Mouse (Mus musculus): ENCODE measurements at regions not wholly inside any gene's neighbourhood (a gene's known extent, or its start where the extent isn't known, plus 50 kb on each side); places are given as distances from the start of the nearest gene placed in this dataset.
A peak's percentile ranks its signal among the peaks of the same experiment; 100 is the strongest.

- Histone ChIP-seq H3K36me3 (no peaks in the 10 kb centered on the region), H3K9me3 (no peaks in the 10 kb centered on the region), H3K27ac (peak overlapping the region; percentile 35; the same call in 1 of the 2 replicates), H3K27me3 (no peaks in the 10 kb centered on the region; the same call in none of the 2 replicates), H3K4me2 (peak overlapping the region; percentile 21; the same call in 1 of the 2 replicates), H3K4me1 (peaks cover 11% of the 10 kb centered on the region), H3K9ac (peak overlapping the region; percentile 54; the same call in 1 of the 2 replicates), H3K4me3 (no peak overlapping the region)
- WGBS = 49% methylated on average over 17 of the region's 17 CpGs
- no peak for ATAC-seq (ENCODE audit: insufficient number of reproducible peaks, insufficient read depth, low FRiP score, low TSS enrichment, low read depth)
Observed at GRCm38 (mm10) chr13:37468304-37469178, 123.5 kb downstream of the Ly86 start.

GRCm38 (mm10) chr13:37470230-37470907, 125.4 kb downstream of the Ly86 start:
- no peak overlapping the region for H3K4me3 ChIP-seq
- no peak for ATAC-seq (ENCODE audit: insufficient number of reproducible peaks, insufficient read depth, low FRiP score, low TSS enrichment, low read depth)
- no peak overlapping the region for H3K9ac ChIP-seq
- 51% methylated on average over 11 of the region's 11 CpGs for WGBS
- H3K4me2 ChIP-seq = no peak overlapping the region
- H3K9me3 ChIP-seq = no peaks in the 10 kb centered on the region
- H3K27ac ChIP-seq = no peak overlapping the region
- peaks cover 11% of the 10 kb centered on the region for H3K4me1 ChIP-seq
- H3K27me3 ChIP-seq = no peaks in the 10 kb centered on the region; the same call in none of the 2 replicates
- H3K36me3 ChIP-seq = no peaks in the 10 kb centered on the region

- Histone ChIP-seq H3K4me2 (no peak overlapping the region), H3K4me1 (peaks cover 21% of the 10 kb centered on the region), H3K9me3 (no peaks in the 10 kb centered on the region), H3K4me3 (no peak overlapping the region), H3K9ac (no peak overlapping the region), H3K36me3 (no peaks in the 10 kb centered on the region), H3K27me3 (no peaks in the 10 kb centered on the region; the same call in 1 of the 2 replicates), H3K27ac (no peak overlapping the region)
- no peak for ATAC-seq (ENCODE audit: insufficient number of reproducible peaks, insufficient read depth, low FRiP score, low TSS enrichment, low read depth)
- WGBS = 65% methylated on average over 1 of the region's 1 CpGs
Observed at GRCm38 (mm10) chr13:37473359-37473758, 128.4 kb downstream of the Ly86 start.

- ATAC-seq (ENCODE audit: insufficient number of reproducible peaks, insufficient read depth, low FRiP score, low TSS enrichment, low read depth) = no peak
- no peaks in the 10 kb centered on the region for H3K9me3 ChIP-seq
- H3K9ac ChIP-seq = no peak overlapping the region
- no peaks in the 10 kb centered on the region for H3K36me3 ChIP-seq
- H3K4me1 ChIP-seq = peaks cover 23% of the 10 kb centered on the region
- no peak overlapping the region for H3K27ac ChIP-seq
- H3K27me3 ChIP-seq = no peaks in the 10 kb centered on the region
- H3K4me2 ChIP-seq = no peak overlapping the region
- 76% methylated on average over 3 of the region's 3 CpGs for WGBS
- H3K4me3 ChIP-seq = no peak overlapping the region
Observed at GRCm38 (mm10) chr13:37475804-37476203, 130.8 kb downstream of the Ly86 start.

- no peaks in the 10 kb centered on the region for H3K27me3 ChIP-seq
- H3K9ac ChIP-seq = no peak overlapping the region
- no peak for ATAC-seq (ENCODE audit: insufficient number of reproducible peaks, insufficient read depth, low FRiP score, low TSS enrichment, low read depth)
- no peak overlapping the region for H3K4me3 ChIP-seq
- H3K36me3 ChIP-seq = no peaks in the 10 kb centered on the region
- no peak overlapping the region for H3K27ac ChIP-seq
- no peaks in the 10 kb centered on the region for H3K9me3 ChIP-seq
- WGBS = 52% methylated on average over 13 of the region's 13 CpGs
- peaks cover 23% of the 10 kb centered on the region for H3K4me1 ChIP-seq
- H3K4me2 ChIP-seq = no peak overlapping the region
Observed at GRCm38 (mm10) chr13:37476256-37477053, 131.4 kb downstream of the Ly86 start.

GRCm38 (mm10) chr13:37477342-37477741, 132.3 kb downstream of the Ly86 start:
- peak overlapping the region; percentile 33 for H3K4me3 ChIP-seq
- WGBS = 19% methylated on average over 6 of the region's 6 CpGs
- no peaks in the 10 kb centered on the region for H3K9me3 ChIP-seq

GRCm38 (mm10) chr13:37477749-37478548, 132.9 kb downstream of the Ly86 start:
- Histone ChIP-seq H3K4me3 (peak overlapping the region; percentile 33), H3K27me3 (no peaks in the 10 kb centered on the region), H3K9ac (peak overlapping the region; percentile 54), H3K9me3 (no peaks in the 10 kb centered on the region), H3K27ac (peak overlapping the region; percentile 76), H3K4me2 (peak overlapping the region; percentile 59), H3K36me3 (no peaks in the 10 kb centered on the region), H3K4me1 (peaks cover 33% of the 10 kb centered on the region)
- ATAC-seq (ENCODE audit: insufficient number of reproducible peaks, insufficient read depth, low FRiP score, low TSS enrichment, low read depth) = peak; percentile 83
- 2% methylated on average over 14 of the region's 15 CpGs for WGBS

More at GRCm38 (mm10) chr13:37477342-37477741, 132.3 kb downstream of the Ly86 start:
- Histone ChIP-seq H3K4me1 (peaks cover 29% of the 10 kb centered on the region), H3K4me2 (peak overlapping the region; percentile 59), H3K9ac (peak overlapping the region; percentile 52; the same call in 1 of the 2 replicates), H3K27me3 (no peaks in the 10 kb centered on the region), H3K36me3 (no peaks in the 10 kb centered on the region), H3K27ac (peak overlapping the region; percentile 76)
- no peak for ATAC-seq (ENCODE audit: insufficient number of reproducible peaks, insufficient read depth, low FRiP score, low TSS enrichment, low read depth)

GRCm38 (mm10) chr13:37479182-37479691, 134.2 kb downstream of the Ly86 start:
- no peak overlapping the region for H3K4me2 ChIP-seq
- no peaks in the 10 kb centered on the region for H3K36me3 ChIP-seq
- H3K9me3 ChIP-seq = no peaks in the 10 kb centered on the region
- ATAC-seq (ENCODE audit: insufficient number of reproducible peaks, insufficient read depth, low FRiP score, low TSS enrichment, low read depth) = no peak
- no peak overlapping the region for H3K27ac ChIP-seq
- H3K27me3 ChIP-seq = no peaks in the 10 kb centered on the region
- H3K4me1 ChIP-seq = peaks cover 43% of the 10 kb centered on the region
- no peak overlapping the region for H3K4me3 ChIP-seq
- H3K9ac ChIP-seq = no peak overlapping the region
- 85% methylated on average over 7 of the region's 7 CpGs for WGBS

- Histone ChIP-seq H3K36me3 (no peaks in the 10 kb centered on the region), H3K4me2 (no peak overlapping the region), H3K9ac (no peak overlapping the region), H3K4me1 (peaks cover 43% of the 10 kb centered on the region), H3K4me3 (no peak overlapping the region), H3K9me3 (no peaks in the 10 kb centered on the region), H3K27me3 (no peaks in the 10 kb centered on the region), H3K27ac (no peak overlapping the region)
- WGBS = 48% methylated on average over 5 of the region's 5 CpGs
- ATAC-seq (ENCODE audit: insufficient number of reproducible peaks, insufficient read depth, low FRiP score, low TSS enrichment, low read depth) = no peak
Observed at GRCm38 (mm10) chr13:37481514-37481913, 136.5 kb downstream of the Ly86 start.

GRCm38 (mm10) chr13:37482038-37482437, 137.0 kb downstream of the Ly86 start:
- H3K4me3 ChIP-seq = no peak overlapping the region

More at GRCm38 (mm10) chr13:37482038-37482437, 137.0 kb downstream of the Ly86 start:
- H3K9me3 ChIP-seq = no peaks in the 10 kb centered on the region
- no peaks in the 10 kb centered on the region for H3K36me3 ChIP-seq
- no peaks in the 10 kb centered on the region for H3K27me3 ChIP-seq
- ATAC-seq (ENCODE audit: insufficient number of reproducible peaks, insufficient read depth, low FRiP score, low TSS enrichment, low read depth) = no peak
- H3K4me1 ChIP-seq = peaks cover 37% of the 10 kb centered on the region
- H3K27ac ChIP-seq = peak overlapping the region; percentile 77
- 0 out of 2 replicates have a peak overlapping the region, but pooled peaks have one; percentile 37 for H3K9ac ChIP-seq
- no peak overlapping the region for H3K4me2 ChIP-seq
- 46% methylated on average over 2 of the region's 2 CpGs for WGBS
